Mouse (Mus musculus): ENCODE measurements at regions not wholly inside any gene's neighbourhood (a gene's known extent, or its start where the extent isn't known, plus 50 kb on each side); places are given as distances from the start of the nearest gene placed in this dataset.
"Not testable (repeated sequence)": the region's sequence is repeated elsewhere in the genome, so short reads cannot be mapped to it uniquely, and the experiment has no call there.

DNA sequence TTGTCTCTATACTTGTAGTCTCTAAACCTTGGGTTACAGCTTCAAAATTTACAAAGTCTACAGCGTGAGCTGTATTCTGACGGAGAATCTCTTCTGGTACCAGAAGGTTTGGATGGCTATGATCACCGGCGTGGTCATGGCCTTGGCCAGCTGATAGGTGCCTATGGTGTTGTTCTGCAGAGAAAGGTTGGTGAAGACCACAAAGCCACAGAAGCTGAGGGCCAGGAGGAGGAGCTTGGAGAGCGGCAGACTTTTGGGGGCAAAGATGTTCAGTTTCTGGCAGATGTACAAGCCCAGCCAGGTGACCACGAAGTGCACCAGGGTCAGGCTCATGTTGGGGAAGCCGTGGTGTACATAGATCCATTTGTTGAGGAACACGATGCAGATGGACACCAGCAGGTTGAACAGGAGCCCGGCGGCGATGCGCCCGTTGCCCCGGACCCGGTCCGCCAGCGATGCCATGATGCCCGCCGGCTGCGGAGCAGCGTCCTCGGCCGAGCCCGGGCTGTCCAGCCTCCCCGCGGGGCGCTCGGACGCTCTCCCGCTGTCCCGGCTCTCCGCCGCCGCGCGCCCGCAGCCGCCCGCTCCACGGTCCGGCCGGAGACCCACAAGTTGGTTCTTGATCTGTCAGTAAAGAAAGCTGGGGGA, 257.3 kb upstream of the Castor2 start:
- ATAC-seq (ENCODE audit: low FRiP score); H3K36me3 ChIP-seq (replicated peaks; ENCODE audit: control insufficient read depth, insufficient read depth); H3K9ac ChIP-seq; H3K4me3 ChIP-seq (replicated peaks; ENCODE audit: low read length); H3K27ac ChIP-seq; DNase-seq (ENCODE audit: low spot score); H3K9me3 ChIP-seq (ENCODE audit: control insufficient read depth, low read length); H3K27me3 ChIP-seq (ENCODE audit: control insufficient read depth, insufficient read depth, low read length): not testable (repeated sequence)
- 59% methylated on average over 13 of the region's 42 CpGs for WGBS
- Histone ChIP-seq H3K4me1 (replicated peaks; ENCODE audit: control insufficient read depth, insufficient read depth, low read length) (peaks cover 12% of the 10 kb centered on the region; the same call in 1 of the 2 replicates), H3K4me2 (replicated peaks) (0 out of 2 replicates have a peak overlapping the region, but pooled peaks have one; percentile 30)

DNA sequence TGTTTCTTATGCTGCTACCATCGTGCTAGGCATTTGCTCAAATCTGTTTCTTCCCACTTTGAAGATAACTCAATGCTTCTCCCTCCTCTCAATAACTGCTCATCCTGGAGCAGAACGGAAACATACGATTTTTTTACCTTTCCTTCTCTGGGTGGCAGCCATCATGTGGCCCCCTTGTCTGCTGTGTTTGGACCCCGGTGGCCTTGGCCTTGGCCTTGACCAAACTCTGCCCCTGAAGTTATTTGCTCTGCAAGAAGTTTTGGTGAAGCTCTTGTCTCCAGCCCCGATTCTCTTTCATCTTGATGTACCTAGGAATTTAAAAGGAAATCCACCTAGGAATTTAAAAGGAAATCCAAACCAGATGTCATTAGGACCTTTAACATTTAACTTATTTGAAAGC, 261.2 kb upstream of the Castor2 start:
- DNase-seq (ENCODE audit: low spot score): no peak
- no peak for ATAC-seq (ENCODE audit: low FRiP score)
- WGBS: 82% methylated on average over 5 of the region's 5 CpGs
- no peak overlapping the region for H3K9ac ChIP-seq
- no peak overlapping the region for H3K4me3 ChIP-seq (replicated peaks; ENCODE audit: low read length)
- no peak overlapping the region for H3K4me2 ChIP-seq (replicated peaks)
- no peaks in the 10 kb centered on the region for H3K27me3 ChIP-seq (ENCODE audit: control insufficient read depth, insufficient read depth, low read length)
- H3K9me3 ChIP-seq (ENCODE audit: control insufficient read depth, low read length): no peaks in the 10 kb centered on the region
- no peaks in the 10 kb centered on the region for H3K36me3 ChIP-seq (replicated peaks; ENCODE audit: control insufficient read depth, insufficient read depth)
- H3K27ac ChIP-seq: no peak overlapping the region
- H3K4me1 ChIP-seq (replicated peaks; ENCODE audit: control insufficient read depth, insufficient read depth, low read length): no peaks in the 10 kb centered on the region

DNA sequence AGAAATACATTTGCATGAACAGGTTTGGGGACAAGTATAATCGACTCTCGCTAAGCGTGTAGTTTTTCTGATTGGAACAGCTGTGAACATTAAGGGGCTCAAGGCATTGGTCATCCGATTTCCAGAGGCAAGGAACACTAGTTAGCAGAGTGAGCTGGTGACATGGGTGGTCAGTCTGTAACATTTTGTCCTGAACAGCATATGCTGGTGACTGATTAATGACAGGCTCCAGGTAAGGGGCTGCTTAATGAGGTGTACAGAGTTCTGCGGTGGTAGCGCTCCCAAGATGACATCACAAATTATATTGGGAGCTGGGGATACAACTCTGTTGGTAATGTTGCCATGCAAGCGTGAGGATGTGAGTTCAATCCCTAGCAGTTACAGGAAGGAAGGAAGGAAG, 266.3 kb upstream of the Castor2 start:
- no peak overlapping the region for H3K4me3 ChIP-seq (replicated peaks; ENCODE audit: low read length)
- H3K36me3 ChIP-seq (replicated peaks; ENCODE audit: control insufficient read depth, insufficient read depth): no peaks in the 10 kb centered on the region
- H3K27ac ChIP-seq: no peak overlapping the region
- H3K27me3 ChIP-seq (ENCODE audit: control insufficient read depth, insufficient read depth, low read length): no peaks in the 10 kb centered on the region
- WGBS: 85% methylated on average over 7 of the region's 7 CpGs
- H3K9ac ChIP-seq: no peak overlapping the region
- no peak for ATAC-seq (ENCODE audit: low FRiP score)
- no peak for DNase-seq (ENCODE audit: low spot score)
- H3K9me3 ChIP-seq (ENCODE audit: control insufficient read depth, low read length): no peaks in the 10 kb centered on the region
- H3K4me1 ChIP-seq (replicated peaks; ENCODE audit: control insufficient read depth, insufficient read depth, low read length): no peaks in the 10 kb centered on the region
- no peak overlapping the region for H3K4me2 ChIP-seq (replicated peaks)

GRCm38 (mm10) chr5:133828226-133828625, 271.3 kb upstream of the Castor2 start:
- no peaks in the 10 kb centered on the region for H3K27me3 ChIP-seq (ENCODE audit: control insufficient read depth, insufficient read depth, low read length)
- no peak for DNase-seq (ENCODE audit: low spot score)
- H3K4me1 ChIP-seq (replicated peaks; ENCODE audit: control insufficient read depth, insufficient read depth, low read length): peaks cover 8% of the 10 kb centered on the region; the same call in 1 of the 2 replicates
- no peak overlapping the region for H3K9ac ChIP-seq
- H3K9me3 ChIP-seq (ENCODE audit: control insufficient read depth, low read length): no peaks in the 10 kb centered on the region
- H3K4me2 ChIP-seq (replicated peaks): no peak overlapping the region
- H3K4me3 ChIP-seq (replicated peaks; ENCODE audit: low read length): no peak overlapping the region
- ATAC-seq (ENCODE audit: low FRiP score): no peak
- 90% methylated on average over 13 of the region's 13 CpGs for WGBS
- no peak overlapping the region for H3K27ac ChIP-seq
- H3K36me3 ChIP-seq (replicated peaks; ENCODE audit: control insufficient read depth, insufficient read depth): no peaks in the 10 kb centered on the region

DNA sequence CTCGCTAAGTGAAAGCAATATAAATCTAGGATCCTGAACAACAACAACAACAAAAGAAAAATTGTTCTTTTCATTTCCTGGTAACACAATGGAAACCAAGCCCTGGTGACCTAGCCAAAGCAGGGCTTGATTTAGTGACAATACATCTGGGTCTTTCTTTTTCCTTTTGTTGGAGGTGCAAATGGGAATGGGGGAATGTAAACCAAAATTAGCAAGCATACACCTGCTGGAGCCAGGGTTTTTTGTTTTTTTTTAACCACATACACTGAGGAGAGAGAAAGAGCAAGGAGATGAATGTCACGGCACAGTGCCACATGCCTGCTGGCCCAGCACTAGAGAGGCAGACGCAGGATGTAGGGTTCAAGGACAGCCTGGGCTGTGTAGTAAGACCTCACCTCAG, 275.6 kb upstream of the Castor2 start:
- H3K27me3 ChIP-seq (ENCODE audit: control insufficient read depth, insufficient read depth, low read length): no peaks in the 10 kb centered on the region
- ATAC-seq (ENCODE audit: low FRiP score) (no peak), DNase-seq (ENCODE audit: low spot score) (no peak)
- H3K4me3 ChIP-seq (replicated peaks; ENCODE audit: low read length): no peak overlapping the region
- H3K9me3 ChIP-seq (ENCODE audit: control insufficient read depth, low read length): no peaks in the 10 kb centered on the region
- 37% methylated on average over 3 of the region's 3 CpGs for WGBS
- H3K4me2 ChIP-seq (replicated peaks): no peak overlapping the region
- H3K4me1 ChIP-seq (replicated peaks; ENCODE audit: control insufficient read depth, insufficient read depth, low read length): peaks cover 13% of the 10 kb centered on the region; the same call in 1 of the 2 replicates
- no peak overlapping the region for H3K9ac ChIP-seq
- no peak overlapping the region for H3K27ac ChIP-seq
- no peaks in the 10 kb centered on the region for H3K36me3 ChIP-seq (replicated peaks; ENCODE audit: control insufficient read depth, insufficient read depth)

DNA sequence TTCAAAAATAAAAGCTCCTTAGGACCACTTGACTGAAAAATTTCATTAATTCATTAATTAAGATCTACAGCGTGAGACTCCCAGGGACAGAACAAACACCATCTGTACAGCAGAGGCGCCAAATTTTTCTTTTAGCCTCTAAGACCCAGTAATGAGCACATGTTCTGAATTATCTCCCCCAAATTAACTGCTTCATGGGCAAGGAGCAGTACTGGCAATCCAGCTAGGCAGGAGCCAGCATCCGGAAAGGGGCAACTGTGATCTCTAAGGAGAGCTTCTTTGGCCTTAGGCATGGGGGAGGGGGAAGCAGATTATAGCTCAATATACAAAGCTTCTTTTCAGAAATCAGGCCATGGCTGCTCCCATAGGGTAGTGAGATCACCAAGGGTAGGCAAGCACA, 278.2 kb upstream of the Castor2 start:
- Histone ChIP-seq H3K9ac (no peak overlapping the region), H3K4me1 (replicated peaks; ENCODE audit: control insufficient read depth, insufficient read depth, low read length) (peaks cover 13% of the 10 kb centered on the region; the same call in 1 of the 2 replicates), H3K9me3 (ENCODE audit: control insufficient read depth, low read length) (no peaks in the 10 kb centered on the region), H3K36me3 (replicated peaks; ENCODE audit: control insufficient read depth, insufficient read depth) (no peaks in the 10 kb centered on the region), H3K4me3 (replicated peaks; ENCODE audit: low read length) (no peak overlapping the region), H3K27ac (no peak overlapping the region), H3K4me2 (replicated peaks) (no peak overlapping the region), H3K27me3 (ENCODE audit: control insufficient read depth, insufficient read depth, low read length) (no peaks in the 10 kb centered on the region)
- WGBS: 12% methylated on average over 3 of the region's 3 CpGs
- peak; percentile 60 for DNase-seq (ENCODE audit: low spot score)
- ATAC-seq (ENCODE audit: low FRiP score): peak; percentile 51; the same call in 1 of the 2 replicates

DNA sequence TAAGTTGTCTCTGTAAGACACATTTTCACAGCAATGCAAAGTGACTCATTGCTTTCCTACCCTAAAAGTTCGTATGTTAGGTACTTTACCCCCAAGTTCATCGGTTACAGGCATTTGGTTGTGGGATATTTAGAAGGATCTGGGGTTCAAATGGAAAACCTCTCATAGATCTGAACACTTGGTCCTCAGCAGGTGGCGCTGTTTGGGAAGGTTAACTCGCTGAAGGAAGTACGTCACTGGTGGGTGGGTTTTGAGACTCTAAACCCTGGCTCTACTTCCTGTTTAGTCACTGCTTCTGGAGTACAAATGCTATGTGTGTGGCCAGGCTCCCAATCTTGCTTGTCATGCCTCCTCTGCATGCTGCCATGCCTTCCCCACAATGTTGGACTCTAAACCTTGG, 284.0 kb upstream of the Castor2 start:
- H3K9ac ChIP-seq: no peak overlapping the region
- H3K4me2 ChIP-seq (replicated peaks): no peak overlapping the region
- H3K9me3 ChIP-seq (ENCODE audit: control insufficient read depth, low read length): no peaks in the 10 kb centered on the region
- ATAC-seq (ENCODE audit: low FRiP score) (no peak), DNase-seq (ENCODE audit: low spot score) (no peak)
- H3K27ac ChIP-seq: no peak overlapping the region
- H3K4me1 ChIP-seq (replicated peaks; ENCODE audit: control insufficient read depth, insufficient read depth, low read length): no peaks in the 10 kb centered on the region
- H3K4me3 ChIP-seq (replicated peaks; ENCODE audit: low read length): no peak overlapping the region
- H3K36me3 ChIP-seq (replicated peaks; ENCODE audit: control insufficient read depth, insufficient read depth): no peaks in the 10 kb centered on the region
- WGBS: 86% methylated on average over 5 of the region's 5 CpGs
- no peaks in the 10 kb centered on the region for H3K27me3 ChIP-seq (ENCODE audit: control insufficient read depth, insufficient read depth, low read length)

DNA sequence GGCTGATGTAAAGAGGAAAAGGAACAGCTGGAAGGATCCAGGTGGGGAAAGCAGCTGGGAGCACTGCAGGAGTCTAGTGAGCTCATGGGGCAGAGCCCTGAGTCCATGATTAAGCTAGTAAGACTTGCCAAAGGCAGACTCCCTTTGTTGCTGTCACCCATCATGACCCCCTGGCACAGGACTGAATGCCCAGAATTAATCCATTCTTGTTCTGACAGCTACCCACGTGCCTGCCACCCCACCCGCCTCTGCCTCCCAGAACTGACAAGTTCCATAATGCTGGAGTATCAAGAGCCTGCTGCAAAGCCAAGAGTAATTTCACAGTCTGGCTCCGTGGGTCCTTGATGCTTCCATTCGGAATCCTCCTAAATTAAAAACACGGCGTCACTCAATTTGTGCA, 285.1 kb upstream of the Castor2 start:
- Histone ChIP-seq H3K9me3 (ENCODE audit: control insufficient read depth, low read length) (no peaks in the 10 kb centered on the region), H3K27me3 (ENCODE audit: control insufficient read depth, insufficient read depth, low read length) (no peaks in the 10 kb centered on the region), H3K27ac (no peak overlapping the region), H3K36me3 (replicated peaks; ENCODE audit: control insufficient read depth, insufficient read depth) (no peaks in the 10 kb centered on the region), H3K4me3 (replicated peaks; ENCODE audit: low read length) (no peak overlapping the region), H3K4me2 (replicated peaks) (no peak overlapping the region), H3K9ac (no peak overlapping the region), H3K4me1 (replicated peaks; ENCODE audit: control insufficient read depth, insufficient read depth, low read length) (no peaks in the 10 kb centered on the region)
- 26% methylated on average over 6 of the region's 6 CpGs for WGBS
- peak; percentile 49 for DNase-seq (ENCODE audit: low spot score)
- 0 out of 2 replicates have a peak, but pooled peaks have one; percentile 51 for ATAC-seq (ENCODE audit: low FRiP score)

- 63% methylated on average over 6 of the region's 6 CpGs for WGBS
- no peak overlapping the region for H3K4me2 ChIP-seq (replicated peaks)
- H3K4me1 ChIP-seq (replicated peaks; ENCODE audit: control insufficient read depth, insufficient read depth, low read length): no peaks in the 10 kb centered on the region; the same call in 1 of the 2 replicates
- no peak overlapping the region for H3K9ac ChIP-seq
- H3K27ac ChIP-seq: no peak overlapping the region
- H3K4me3 ChIP-seq (replicated peaks; ENCODE audit: low read length): no peak overlapping the region
- DNase-seq (ENCODE audit: low spot score) (no peak), ATAC-seq (ENCODE audit: low FRiP score) (no peak)
- no peaks in the 10 kb centered on the region for H3K36me3 ChIP-seq (replicated peaks; ENCODE audit: control insufficient read depth, insufficient read depth)
- 0 out of 2 replicates have a peak, but pooled peaks cover 2% of the 10 kb centered on the region for H3K27me3 ChIP-seq (ENCODE audit: control insufficient read depth, insufficient read depth, low read length)
- H3K9me3 ChIP-seq (ENCODE audit: control insufficient read depth, low read length): no peaks in the 10 kb centered on the region
Observed at GRCm38 (mm10) chr5:133812216-133812615, 287.3 kb upstream of the Castor2 start.

Measured in hindbrain, embryonic 14.5 days (tissue).